Mouse (Mus musculus): ENCODE results near the gene Olfr491.

Gene Olfr491

GRCm38 (mm10) chr7:108313151-108313550 lies at the start of gene Olfr491:
Gene Olfr491 (plus strand): TSS chr7:108313451.
- no peak for DNase-seq (ENCODE audit: low read depth, low spot score)

- DNase-seq (ENCODE audit: low read depth, low spot score): no peak
Measured at GRCm38 (mm10) chr7:108288834-108289233, 24.4 kb upstream of the Olfr491 start, which contains the start of gene Olfr490. Gene Olfr490 (minus strand): TSS chr7:108288934.

GRCm38 (mm10) chr7:108323574-108323973 lies 10.3 kb downstream of the Olfr491 start, which contains the start of gene Olfr492:
Gene Olfr492 (minus strand): TSS chr7:108323674.
- DNase-seq (ENCODE audit: low read depth, low spot score): no peak

GRCm38 (mm10) chr7:108346879-108347278 lies 33.6 kb downstream of the Olfr491 start, which contains the start of gene Olfr493:
Gene Olfr493 (minus strand): TSS chr7:108346979.
- DNase-seq (ENCODE audit: low read depth, low spot score): no peak

GRCm38 (mm10) chr7:108365035-108365434 lies 51.8 kb downstream of the Olfr491 start, which contains the start of gene Olfr494:
Gene Olfr494 (plus strand): TSS chr7:108365335.
- DNase-seq (ENCODE audit: low read depth, low spot score): no peak

Data from retina, postnatal 7 days (tissue).